Mouse (Mus musculus) CD8-positive naive resting alpha-beta T cell, adult 2 months (primary cell): Measurements from ENCODE around the gene Olfr1238.

ENCODE experiments used
- DNase-seq, 2 experiments: peaks; one replicate each; pipeline ENCODE4 v3.0.0; 2022; ENCODE audit warnings: low read depth in 2 of 2, low spot score in 2 of 2

Olfr1238 gene

DNA sequence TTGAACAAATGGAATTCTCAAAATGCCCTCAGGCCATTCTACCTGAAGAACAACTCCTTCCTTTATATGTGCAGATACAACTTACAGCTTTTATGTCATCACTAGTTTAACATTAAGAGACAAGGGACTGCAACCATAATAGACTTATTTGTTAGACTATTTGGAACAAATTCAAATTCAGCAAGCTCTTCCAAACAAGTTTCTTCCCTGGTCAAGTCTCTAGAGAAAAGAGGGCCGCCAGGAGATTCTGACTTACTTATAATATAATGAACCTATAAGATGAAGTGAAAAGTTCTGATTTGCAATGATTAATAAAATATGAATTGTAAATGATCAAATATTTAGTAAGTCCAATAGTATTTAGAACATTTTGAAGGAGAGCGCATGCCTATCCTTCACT is at the start of gene Olfr1238:
Gene Olfr1238 (minus strand): TSS at position 101 of the 400 bp plus-strand sequence.
- no peak for DNase-seq

DNA sequence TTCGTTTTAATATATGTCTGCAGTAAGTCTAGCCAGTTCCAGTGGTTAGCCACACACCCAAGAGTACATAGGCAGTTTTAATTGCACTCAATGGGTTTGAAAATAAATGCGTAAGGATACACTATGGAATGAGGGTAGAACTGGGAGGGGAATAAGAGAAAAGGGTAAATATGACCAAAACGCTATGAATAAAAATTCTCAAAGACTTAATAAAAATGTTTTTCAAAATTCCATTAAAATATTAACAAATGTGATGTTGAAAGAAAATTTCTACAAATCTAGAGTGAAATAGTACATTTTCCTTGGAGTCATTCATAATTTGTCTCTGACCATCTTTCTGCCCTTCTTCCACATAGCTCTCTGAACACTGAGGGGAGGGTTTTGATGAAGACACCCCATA is 33.4 kb upstream of the Olfr1238 start, which contains the start of gene Olfr1240:
Gene Olfr1240 (minus strand): TSS at position 101 of the 400 bp plus-strand sequence.
- DNase-seq: no peak

DNA sequence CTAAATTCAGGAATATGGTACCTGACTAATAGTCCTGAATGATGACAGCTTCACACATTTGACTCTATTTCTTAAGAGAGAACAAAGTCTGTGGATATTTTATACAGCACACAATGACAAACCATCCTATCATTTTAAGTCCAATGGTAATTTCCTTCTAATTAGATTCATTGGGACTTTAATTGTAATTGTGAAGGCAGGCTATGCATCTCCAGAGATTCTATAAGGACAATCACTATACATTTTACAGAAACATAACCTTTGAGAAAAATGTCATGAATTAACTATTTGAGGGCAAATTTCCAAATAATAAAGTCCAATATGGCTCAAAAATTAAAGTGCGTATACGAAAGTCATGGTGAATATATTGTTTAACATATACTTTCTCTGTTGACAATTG is 10.8 kb upstream of the Olfr1238 start, which contains the start of gene Olfr1239:
Gene Olfr1239 (minus strand): TSS at position 101 of the 400 bp plus-strand sequence.
- no peak for DNase-seq

DNA sequence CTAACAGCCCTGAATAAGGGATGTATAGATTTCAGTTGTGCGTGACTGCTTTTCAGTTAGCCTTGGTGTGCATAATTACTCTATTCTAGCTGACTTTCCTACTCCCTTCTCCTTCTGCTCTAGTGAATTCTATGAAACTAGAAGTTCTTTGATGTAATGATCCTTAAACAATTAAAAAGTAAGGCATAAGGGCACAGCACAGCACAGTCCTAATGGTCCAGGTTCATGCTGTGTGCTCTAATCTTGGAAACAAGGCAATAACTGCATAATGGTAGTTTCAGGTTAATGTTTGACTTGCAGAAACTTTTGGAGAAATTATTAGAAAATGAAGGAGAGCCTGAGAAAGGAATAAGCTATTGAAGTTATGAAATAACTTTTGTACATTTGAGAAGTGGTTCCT is 5.1 kb upstream of the Olfr1238 start:
- no peak for DNase-seq

DNA sequence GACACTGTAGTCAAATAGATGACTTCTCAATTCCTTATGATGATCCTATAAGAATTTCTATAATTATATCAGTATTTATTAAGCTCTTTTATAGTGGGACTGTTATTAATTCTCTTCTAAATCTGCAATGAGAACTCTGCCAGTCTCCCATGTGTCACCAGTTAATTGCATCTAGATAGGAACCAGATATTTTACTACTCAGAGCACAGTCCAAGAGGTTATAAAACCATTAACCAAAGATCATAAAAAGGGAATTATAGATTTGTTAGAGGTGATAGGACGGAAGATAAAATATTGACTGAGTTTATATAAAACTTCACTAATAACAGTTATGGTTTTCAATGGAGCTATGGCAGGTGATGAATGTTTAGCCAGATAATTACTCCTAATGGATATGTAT is 8.6 kb downstream of the Olfr1238 start:
- DNase-seq: no peak

DNA sequence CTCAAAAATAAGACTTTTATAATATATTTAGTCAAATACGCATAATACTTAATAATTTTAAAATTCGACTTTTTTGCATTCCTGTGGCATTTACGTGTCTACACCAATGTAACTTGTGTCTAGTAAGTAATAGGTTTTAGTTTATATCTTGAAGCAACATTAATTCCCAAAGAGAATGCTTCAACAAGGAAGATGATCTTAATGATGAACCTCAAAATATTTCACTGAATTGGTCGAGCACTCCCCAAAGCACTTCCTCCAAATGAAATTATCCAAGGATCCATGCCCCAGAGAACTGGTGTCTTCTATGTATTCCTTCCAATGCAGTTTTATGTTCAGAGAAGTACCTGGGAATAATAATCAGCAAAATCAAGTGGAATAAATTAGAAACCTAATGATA is 44.7 kb downstream of the Olfr1238 start, which contains the start of gene Olfr1234:
Gene Olfr1234 (minus strand): TSS at position 101 of the 400 bp plus-strand sequence.
- DNase-seq: no peak
